Mouse (Mus musculus) CH12.LX (cell line): ENCODE measurements at regions not wholly inside any gene's neighbourhood (a gene's known extent, or its start where the extent isn't known, plus 50 kb on each side); places are given as distances from the start of the nearest gene placed in this dataset.

ENCODE experiments used
- CHD2 ChIP-seq: IDR thresholded peaks from 2 replicates; pipeline ENCODE4 v1.6.1; 2011; ENCODE audit warnings: low read length, improper control_type of control experiment
- CTCF ChIP-seq, 2 experiments: IDR thresholded peaks in 1 of 2; conservative IDR thresholded peaks in 1 of 2; 2 replicates each; pipeline ENCODE4 v1.5.1; 2011 to 2012; ENCODE audit warnings: low read depth in 2 of 2, low read length in 2 of 2, improper control_type of control experiment in 1 of 2, inconsistent platforms in 1 of 2, mild to moderate bottlenecking in 1 of 2, moderate library complexity in 1 of 2
- ETS1 ChIP-seq: conservative IDR thresholded peaks from 2 replicates; pipeline ENCODE4 v1.6.1; 2012; ENCODE audit warnings: low read depth, mild to moderate bottlenecking, inconsistent platforms, low read length, improper control_type of control experiment, moderate library complexity
- RAD21 ChIP-seq: IDR thresholded peaks from 2 replicates; pipeline ENCODE4 v1.6.1; 2011; ENCODE audit warnings: low read depth, mild to moderate bottlenecking, low read length, improper control_type of control experiment, moderate library complexity
- SIN3A ChIP-seq: IDR thresholded peaks from 2 replicates; pipeline ENCODE4 v1.6.1; 2012; ENCODE audit warnings: low read length, improper control_type of control experiment, inconsistent platforms
- ZMIZ1 ChIP-seq: IDR thresholded peaks from 2 replicates; pipeline ENCODE4 v1.6.1; 2012; ENCODE audit warnings: low read depth, mild to moderate bottlenecking, inconsistent platforms, low read length, improper control_type of control experiment

- no peak for TF ChIP-seq RAD21
- no peak for TF ChIP-seq CHD2
- TF ChIP-seq CTCF (conservative IDR thresholded peaks at IDR 0.05 in 1 of 2, IDR thresholded peaks at IDR 0.05 in 1 of 2; ENCODE audit: low read depth in 2 of 2, low read length in 2 of 2) = no peak
- TF ChIP-seq ETS1 = no peak
- no peak for TF ChIP-seq SIN3A
- no peak for TF ChIP-seq ZMIZ1
Measured at GRCm38 (mm10) chr14:46663529-46663928, 96.8 kb upstream of the Cdkn3 start.
